Mouse (Mus musculus) lung, adult 2 months (tissue): Measurements from ENCODE around the gene Lipm.

Source experiments
- CTCF ChIP-seq: fragments of 200-500 bp; IDR thresholded peaks from 2 replicates; pipeline ENCODE4 v1.5.1; 2011; ENCODE audit warnings: mild to moderate bottlenecking, low read length, control low read depth; ENCODE audit not compliant: insufficient read depth
- POLR2A ChIP-seq: fragments of 200-500 bp; IDR thresholded peaks from 2 replicates; pipeline ENCODE4 v1.6.1; 2011; ENCODE audit warnings: low read depth, mild to moderate bottlenecking, control low read depth, low read length, borderline replicate concordance; ENCODE audit errors: extremely low read depth

GRCm38 (mm10) chr19:34100633-34101032 is at the start of gene Lipm:
- TF ChIP-seq CTCF (no peak), POLR2A (no peak)
